ENCODE assay signal across 17 mouse cellular contexts in the genomic region with DNA sequence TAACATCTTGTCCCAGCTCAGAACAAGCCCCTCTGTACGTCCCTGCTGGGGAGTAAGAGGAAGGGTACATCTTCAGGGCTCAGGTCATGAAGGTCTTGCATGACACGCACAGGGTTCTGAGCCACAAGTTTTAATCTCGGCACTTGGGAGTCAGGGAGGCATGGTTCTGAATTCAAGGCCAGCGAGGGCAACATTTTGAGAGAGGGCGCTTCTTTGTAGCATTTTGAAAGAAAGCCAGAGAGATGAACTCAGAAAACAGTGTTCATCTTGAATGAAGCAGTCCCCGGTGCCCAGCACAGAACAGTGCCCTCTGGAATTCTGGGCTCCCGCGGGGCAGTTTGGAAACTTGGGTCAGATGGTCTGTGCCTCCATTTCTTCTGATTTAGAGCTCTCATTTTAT.
"Had no signal": no experiment of that assay in that cellular context is flagged by ENCODE, and none has a peak within 500 bp of the region (broad histone marks: within the 10 kb centered on the region; RNA-seq: fewer than 3 reads in every experiment).

No protein-coding gene starts in this region.

- H3K9me3 ChIP-seq: neural tube, embryonic 12.5 days; neural tube, embryonic 13.5 days; neural tube, embryonic 15.5 days; stomach, embryonic 15.5 days had no signal

- DNase-seq: retina, postnatal 1 day; right cerebral cortex, adult 18-20 months; right cerebral cortex, postnatal 14 days; right cerebral cortex, postnatal 25 days; right cerebral cortex, postnatal 4 days; spleen, adult 18-20 months; thymus, adult 18-20 months; thymus, adult 2 months; thymus, postnatal 14 days; thymus, postnatal 25 days; thymus, postnatal 36 days; thymus, postnatal 4 days had no signal

- H3K27me3 ChIP-seq: neural tube, embryonic 12.5 days; neural tube, embryonic 13.5 days; neural tube, embryonic 15.5 days; stomach, embryonic 15.5 days had no signal

- H3K4me2 ChIP-seq: neural tube, embryonic 12.5 days; neural tube, embryonic 13.5 days; neural tube, embryonic 15.5 days; stomach, embryonic 15.5 days had no signal

- H3K9ac ChIP-seq: neural tube, embryonic 12.5 days; neural tube, embryonic 13.5 days; neural tube, embryonic 15.5 days; stomach, embryonic 15.5 days had no signal

- H3K27ac ChIP-seq: neural tube, embryonic 12.5 days; neural tube, embryonic 13.5 days; neural tube, embryonic 15.5 days; stomach, embryonic 15.5 days; stomach, postnatal 0 days had no signal

- H3K4me3 ChIP-seq: neural tube, embryonic 12.5 days; neural tube, embryonic 13.5 days; neural tube, embryonic 15.5 days; stomach, embryonic 15.5 days had no signal

- H3K4me1 ChIP-seq: neural tube, embryonic 12.5 days; neural tube, embryonic 13.5 days; neural tube, embryonic 15.5 days; stomach, embryonic 15.5 days had no signal
